Mouse (Mus musculus) neural tube, embryonic 14.5 days (tissue): ENCODE data around the gene Rtn1. TPM values are rescaled to one million over a fixed set of nuclear protein-coding genes. Genes with fewer than 3 reads are reported as not detected.

Experiments used
- ATAC-seq: fragments of 200-750 bp; cut with Nextera tagmentation; 2 replicates; pipeline ENCODE4 v1.8.0; 2017; ENCODE audit warnings: low read depth, mild to moderate bottlenecking, moderate TSS enrichment, moderate library complexity
- H3K27ac ChIP-seq: fragments of 300-500 bp; sonication (generic); 2 replicates; pipeline ENCODE4 v1.5.1; 2014; ENCODE audit warnings: low read depth, mild to moderate bottlenecking, control low read depth, low read length, moderate library complexity, mixed read lengths
- H3K27me3 ChIP-seq: fragments of 300-500 bp; sonication (generic); 2 replicates; pipeline ENCODE4 v1.6.1; 2014; ENCODE audit warnings: low read length; ENCODE audit not compliant: control insufficient read depth, insufficient read depth
- H3K36me3 ChIP-seq: fragments of 300-500 bp; sonication (generic); 2 replicates; pipeline ENCODE4 v1.6.1; 2014; ENCODE audit warnings: low read length, mixed read lengths; ENCODE audit not compliant: control insufficient read depth, insufficient read depth
- H3K4me1 ChIP-seq: fragments of 300-500 bp; sonication (generic); 2 replicates; pipeline ENCODE4 v1.6.1; 2014; ENCODE audit warnings: low read length; ENCODE audit not compliant: control insufficient read depth, insufficient read depth
- H3K4me2 ChIP-seq: fragments of 300-500 bp; sonication (generic); 2 replicates; pipeline ENCODE4 v1.6.1; 2014; ENCODE audit warnings: mild to moderate bottlenecking, low read depth, low read length, control low read depth
- H3K4me3 ChIP-seq: fragments of 300-500 bp; sonication (generic); 2 replicates; pipeline ENCODE4 v1.5.1; 2014; ENCODE audit warnings: low read depth, low read length, control low read depth, mixed read lengths
- H3K9ac ChIP-seq: fragments of 300-500 bp; sonication (generic); replicated peaks from 2 replicates; pipeline ENCODE4 v1.6.1; 2014; ENCODE audit warnings: low read depth, mild to moderate bottlenecking, control low read depth, low read length, mixed read lengths
- H3K9me3 ChIP-seq: fragments of 300-500 bp; sonication (generic); 2 replicates; pipeline ENCODE4 v1.6.1; 2016; ENCODE audit warnings: low read length; ENCODE audit not compliant: control insufficient read depth
- WGBS: fragments of 180-500 bp; shearing (Covaris S2); extraction: QIAGEN DNeasy Blood & Tissue Kit; methylation state at CpG from one replicate; pipeline ENCODE4 v1.1.7; 2014; 5-methylcytosine and 5-hydroxymethylcytosine counted together
- polyA plus RNA-seq: library from polyadenylated mRNA; unstranded; fragments of >200 nt; fragmentation: Nextera tagmentation; extraction: Ambion mirVana; gene quantifications from 2 replicates; pipeline ENCODE4 v1.2.1, GENCODE M21; 2014

Gene Rtn1
- polyA plus RNA-seq, 1 experiment from 2014 or later: 3,331 TPM

- 8% methylated on average over 12 of the region's 12 CpGs for WGBS
- H3K4me1 ChIP-seq: peaks cover 18% of the 10 kb centered on the region
Measured at GRCm38 (mm10) chr12:72235621-72236351, 173.1 kb downstream of the Rtn1 start.

GRCm38 (mm10) chr12:72234966-72235365 lies 173.9 kb downstream of the Rtn1 start:
- H3K9ac ChIP-seq: peak overlapping the region; percentile 97
- peak overlapping the region; percentile 64 for H3K4me3 ChIP-seq
- no peaks in the 10 kb centered on the region for H3K36me3 ChIP-seq
- H3K4me2 ChIP-seq: peak overlapping the region; percentile 95
- WGBS: 23% methylated on average over 9 of the region's 9 CpGs
- H3K27ac ChIP-seq: peak overlapping the region; percentile 97
- H3K27me3 ChIP-seq: no peaks in the 10 kb centered on the region; the same call in 1 of the 2 replicates
- peaks cover 19% of the 10 kb centered on the region for H3K4me1 ChIP-seq
- H3K9me3 ChIP-seq: no peaks in the 10 kb centered on the region
- 0 out of 2 replicates have a peak, but pooled peaks have one; percentile 19 for ATAC-seq

More at GRCm38 (mm10) chr12:72235621-72236351, 173.1 kb downstream of the Rtn1 start:
- Histone ChIP-seq H3K4me3 (peak overlapping the region; percentile 64), H3K9ac (peak overlapping the region; percentile 97), H3K27me3 (no peaks in the 10 kb centered on the region; the same call in 1 of the 2 replicates), H3K36me3 (no peaks in the 10 kb centered on the region), H3K27ac (peak overlapping the region; percentile 97), H3K4me2 (peak overlapping the region; percentile 95), H3K9me3 (no peaks in the 10 kb centered on the region)
- ATAC-seq: peak; percentile 24; the same call in 1 of the 2 replicates

GRCm38 (mm10) chr12:72234151-72234550 lies 174.7 kb downstream of the Rtn1 start:
- Histone ChIP-seq H3K27ac (peak overlapping the region; percentile 34; the same call in 1 of the 2 replicates), H3K4me3 (peak overlapping the region; percentile 64), H3K9me3 (no peaks in the 10 kb centered on the region), H3K27me3 (no peaks in the 10 kb centered on the region; the same call in 1 of the 2 replicates), H3K4me1 (peaks cover 26% of the 10 kb centered on the region), H3K4me2 (peak overlapping the region; percentile 95), H3K9ac (peak overlapping the region; percentile 97), H3K36me3 (0 out of 2 replicates have a peak, but pooled peaks cover 2% of the 10 kb centered on the region)
- 73% methylated on average over 3 of the region's 3 CpGs for WGBS
- ATAC-seq: no peak

GRCm38 (mm10) chr12:72232826-72233790 lies 175.7 kb downstream of the Rtn1 start:
- H3K27me3 ChIP-seq: no peaks in the 10 kb centered on the region; the same call in 1 of the 2 replicates
- H3K4me2 ChIP-seq: peak overlapping the region; percentile 95
- H3K4me3 ChIP-seq: peak overlapping the region; percentile 64
- H3K9ac ChIP-seq: peak overlapping the region; percentile 97; the same call in 1 of the 2 replicates
- H3K9me3 ChIP-seq: no peaks in the 10 kb centered on the region
- H3K27ac ChIP-seq: no peak overlapping the region
- WGBS: 41% methylated on average over 19 of the region's 19 CpGs
- ATAC-seq: no peak
- 0 out of 2 replicates have a peak, but pooled peaks cover 2% of the 10 kb centered on the region for H3K36me3 ChIP-seq
- H3K4me1 ChIP-seq: peaks cover 26% of the 10 kb centered on the region

- Histone ChIP-seq H3K4me1 (peaks cover 26% of the 10 kb centered on the region), H3K9ac (0 out of 2 replicates have a peak overlapping the region, but pooled peaks have one; percentile 21), H3K27ac (no peak overlapping the region), H3K4me3 (peak overlapping the region; percentile 64), H3K9me3 (no peaks in the 10 kb centered on the region), H3K36me3 (0 out of 2 replicates have a peak, but pooled peaks cover 2% of the 10 kb centered on the region), H3K27me3 (no peaks in the 10 kb centered on the region; the same call in 1 of the 2 replicates), H3K4me2 (peak overlapping the region; percentile 95)
- ATAC-seq: no peak
- WGBS: 73% methylated on average over 3 of the region's 3 CpGs
Measured at GRCm38 (mm10) chr12:72232176-72232575, 176.7 kb downstream of the Rtn1 start.

GRCm38 (mm10) chr12:72229451-72230196 lies 179.2 kb downstream of the Rtn1 start:
- no peak for ATAC-seq
- H3K27ac ChIP-seq: no peak overlapping the region
- H3K9me3 ChIP-seq: no peaks in the 10 kb centered on the region
- H3K4me1 ChIP-seq: peaks cover 26% of the 10 kb centered on the region
- no peak overlapping the region for H3K9ac ChIP-seq
- H3K4me2 ChIP-seq: no peak overlapping the region; the same call in 1 of the 2 replicates
- H3K4me3 ChIP-seq: no peak overlapping the region
- 0 out of 2 replicates have a peak, but pooled peaks cover 2% of the 10 kb centered on the region for H3K36me3 ChIP-seq
- no peaks in the 10 kb centered on the region for H3K27me3 ChIP-seq
- 72% methylated on average over 8 of the region's 8 CpGs for WGBS

- 93% methylated on average over 6 of the region's 6 CpGs for WGBS
Measured at GRCm38 (mm10) chr12:72227731-72228130, 181.1 kb downstream of the Rtn1 start.

GRCm38 (mm10) chr12:72225371-72225770 lies 183.5 kb downstream of the Rtn1 start:
- no peak overlapping the region for H3K4me2 ChIP-seq
- H3K9ac ChIP-seq: no peak overlapping the region
- WGBS: 94% methylated on average over 3 of the region's 3 CpGs
- H3K36me3 ChIP-seq: peaks cover 25% of the 10 kb centered on the region
- H3K9me3 ChIP-seq: no peaks in the 10 kb centered on the region
- no peak overlapping the region for H3K27ac ChIP-seq
- ATAC-seq: no peak
- no peaks in the 10 kb centered on the region for H3K27me3 ChIP-seq
- H3K4me1 ChIP-seq: peaks cover 8% of the 10 kb centered on the region
- H3K4me3 ChIP-seq: no peak overlapping the region

More at GRCm38 (mm10) chr12:72227731-72228130, 181.1 kb downstream of the Rtn1 start:
- H3K9me3 ChIP-seq: no peaks in the 10 kb centered on the region
- H3K27me3 ChIP-seq: no peaks in the 10 kb centered on the region
- no peak overlapping the region for H3K4me2 ChIP-seq
- H3K27ac ChIP-seq: no peak overlapping the region
- no peak for ATAC-seq
- peaks cover 18% of the 10 kb centered on the region for H3K4me1 ChIP-seq
- peaks cover 9% of the 10 kb centered on the region for H3K36me3 ChIP-seq
- no peak overlapping the region for H3K9ac ChIP-seq
- H3K4me3 ChIP-seq: no peak overlapping the region
